Mouse (Mus musculus): ENCODE measurements around the gene Rbl2. TPM values are rescaled to one million over a fixed set of nuclear protein-coding genes. Genes with fewer than 3 reads are reported as not detected.

Gene Rbl2
- 10 to 100 TPM; 38.3 to 45.0 (median 42.1) TPM for total RNA-seq (2022)

DNA sequence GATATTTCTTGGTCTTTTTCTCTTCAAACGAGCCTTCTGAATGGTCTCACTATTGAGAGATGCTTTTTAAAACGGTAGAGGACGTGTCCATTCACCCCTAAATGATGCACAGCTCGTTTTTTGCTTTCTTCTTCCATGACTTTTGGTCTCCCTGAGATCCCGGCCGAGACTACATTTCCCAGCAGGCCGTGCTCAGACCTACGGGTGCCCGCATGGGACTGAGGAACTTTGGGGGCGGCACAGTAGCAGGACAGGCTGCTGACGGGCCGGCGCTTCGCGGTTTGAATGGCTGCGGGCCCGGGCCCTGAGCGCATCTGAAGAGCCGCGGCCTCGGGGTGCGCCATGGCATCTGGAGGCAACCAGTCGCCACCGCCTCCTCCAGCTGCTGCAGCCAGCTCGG is at the start of gene Rbl2:
Gene Rbl2, plus strand, starts transcription at position 224 of the 400 bp plus-strand sequence.
- peak; percentile 95 for DNase-seq (ENCODE audit: low spot score in 2 of 2)

DNA sequence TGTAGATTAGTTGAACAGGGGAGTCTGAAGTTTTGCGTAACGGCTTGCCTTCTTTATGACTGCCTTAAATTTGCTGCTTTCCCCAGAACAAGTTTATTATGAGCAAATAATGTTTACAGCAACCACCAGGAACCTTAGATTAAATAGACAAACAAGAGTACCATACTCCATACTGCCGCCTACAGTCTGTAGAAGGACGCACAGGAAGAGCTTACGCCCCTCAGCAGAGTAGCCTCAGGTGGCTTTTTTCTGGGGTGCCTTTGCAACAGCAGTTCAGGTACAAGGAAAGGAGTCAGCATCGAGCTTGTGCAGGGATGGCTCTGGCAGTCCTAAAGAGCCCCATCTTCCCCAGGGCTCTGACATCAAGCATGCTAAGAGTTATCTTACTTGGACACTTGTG is 35.4 kb upstream of the Rbl2 start:
- no peak for DNase-seq (ENCODE audit: low spot score in 2 of 2)

DNA sequence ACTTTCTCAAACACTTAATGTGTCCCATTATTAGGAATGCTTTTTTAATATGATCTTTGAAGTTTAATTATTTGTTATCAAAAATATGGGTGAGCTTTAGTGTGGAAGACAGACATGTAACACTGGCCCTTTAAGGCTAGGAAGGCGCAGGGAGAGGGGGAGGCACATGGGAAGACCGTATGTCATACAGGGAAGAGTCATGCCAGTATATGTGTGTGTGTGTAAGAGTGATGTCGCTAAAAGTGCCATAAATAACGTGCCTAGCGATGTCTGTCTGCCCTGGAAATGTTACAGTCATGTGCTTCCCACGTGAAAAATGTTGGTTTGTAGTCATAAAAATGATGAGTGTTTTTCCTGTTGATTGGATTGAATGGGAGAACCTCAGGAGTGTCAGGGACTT is 33.0 kb upstream of the Rbl2 start:
- DNase-seq (ENCODE audit: low spot score in 2 of 2), result no peak

DNA sequence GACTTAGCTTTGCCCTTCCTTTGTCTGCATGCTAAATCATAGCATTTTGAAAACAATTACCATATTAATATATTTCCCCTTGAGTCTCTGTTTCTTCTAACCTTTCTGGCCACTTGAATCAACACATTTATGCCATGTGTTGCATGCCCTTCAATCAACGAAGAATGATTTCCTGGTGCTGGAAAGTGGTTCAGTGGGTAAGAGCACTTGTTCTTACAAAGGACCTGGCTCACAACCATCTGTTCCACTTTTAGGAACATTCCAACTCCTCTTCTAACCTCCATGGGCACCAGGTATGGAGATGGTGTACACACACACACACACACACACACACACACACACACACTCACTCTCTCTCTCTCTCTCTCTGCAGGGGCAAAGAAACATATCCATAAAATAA is 31.2 kb upstream of the Rbl2 start:
- DNase-seq (ENCODE audit: low spot score in 2 of 2), result no peak

DNA sequence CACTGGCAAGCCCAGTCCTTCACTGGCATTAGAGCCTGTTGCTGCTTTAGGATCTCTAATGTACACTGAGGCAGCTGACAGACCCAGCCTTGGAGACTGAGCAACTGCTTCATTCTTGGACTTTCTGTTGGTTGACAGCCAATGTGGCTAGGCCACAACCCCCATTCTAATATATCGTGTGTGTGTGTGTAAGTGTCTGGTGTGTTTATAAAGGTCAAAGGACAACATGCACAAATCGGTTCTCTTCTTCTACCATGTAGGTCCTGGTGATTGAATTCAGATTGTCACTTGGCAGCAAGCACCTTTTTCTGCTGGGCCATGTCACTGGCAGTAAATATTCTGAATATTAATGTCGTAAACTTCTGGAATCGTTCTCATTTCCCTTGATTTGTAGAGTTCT is 23.5 kb upstream of the Rbl2 start:
- DNase-seq (ENCODE audit: low spot score in 2 of 2), result no peak

DNA sequence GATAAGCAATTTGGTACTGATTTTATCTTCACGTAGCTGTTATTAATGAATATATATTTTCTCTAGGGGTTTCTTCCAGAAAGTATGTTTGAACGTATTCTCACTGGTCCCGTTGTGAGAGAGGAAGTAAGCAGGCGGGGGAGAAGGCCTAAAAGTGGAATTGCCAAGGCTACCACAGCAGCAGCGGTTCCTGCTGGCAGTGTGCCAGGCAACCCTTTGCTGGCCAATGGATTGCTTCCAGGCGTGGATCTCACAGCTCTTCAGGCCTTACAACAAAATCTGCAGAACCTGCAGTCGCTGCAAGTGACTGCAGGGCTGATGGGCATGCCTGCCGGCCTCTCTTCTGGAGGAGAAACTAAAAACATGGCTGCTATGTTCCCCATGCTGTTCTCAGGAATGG is 18.8 kb upstream of the Rbl2 start:
- DNase-seq (ENCODE audit: low spot score in 2 of 2), result peak; percentile 42 to 63

DNA sequence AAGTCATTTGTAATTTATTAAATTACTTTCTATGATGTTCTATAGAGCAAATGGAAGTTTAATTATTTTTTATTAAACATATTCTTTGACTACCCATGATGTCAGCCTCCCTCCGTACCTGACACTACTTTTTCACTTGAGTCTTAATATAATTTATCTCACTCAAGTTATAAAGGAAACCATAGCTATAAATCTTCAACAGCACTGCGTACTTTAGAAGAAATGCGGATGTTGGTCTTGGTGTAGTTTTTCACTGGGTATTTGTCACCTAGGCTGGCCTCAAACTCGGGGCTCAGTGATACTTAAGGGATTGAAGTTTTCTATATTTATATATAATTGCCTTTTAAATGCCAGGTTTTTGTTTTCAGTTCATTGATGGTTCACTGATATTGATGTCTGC is 15.4 kb upstream of the Rbl2 start:
- DNase-seq (ENCODE audit: low spot score in 2 of 2), result no peak

DNA sequence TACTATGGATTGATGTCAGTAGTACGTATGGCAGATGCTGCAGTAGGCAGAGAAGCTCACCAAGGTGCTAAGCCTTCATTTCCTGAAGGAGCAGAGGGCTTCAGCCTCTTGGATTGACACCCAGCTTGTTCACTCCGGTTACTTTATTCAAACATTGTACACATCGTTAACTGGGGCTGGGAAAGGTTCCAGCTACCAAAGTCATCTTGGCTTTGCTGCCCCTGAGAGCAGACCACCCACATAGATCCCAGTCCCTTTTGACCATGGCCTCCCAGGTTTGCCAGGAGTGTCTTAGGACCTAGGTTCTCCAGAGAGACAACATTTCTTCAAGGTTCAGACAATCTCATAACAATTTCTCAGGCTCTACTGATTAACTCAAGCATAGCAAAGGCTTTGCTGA is 13.0 kb upstream of the Rbl2 start:
- DNase-seq (ENCODE audit: low spot score in 2 of 2), result no peak

DNA sequence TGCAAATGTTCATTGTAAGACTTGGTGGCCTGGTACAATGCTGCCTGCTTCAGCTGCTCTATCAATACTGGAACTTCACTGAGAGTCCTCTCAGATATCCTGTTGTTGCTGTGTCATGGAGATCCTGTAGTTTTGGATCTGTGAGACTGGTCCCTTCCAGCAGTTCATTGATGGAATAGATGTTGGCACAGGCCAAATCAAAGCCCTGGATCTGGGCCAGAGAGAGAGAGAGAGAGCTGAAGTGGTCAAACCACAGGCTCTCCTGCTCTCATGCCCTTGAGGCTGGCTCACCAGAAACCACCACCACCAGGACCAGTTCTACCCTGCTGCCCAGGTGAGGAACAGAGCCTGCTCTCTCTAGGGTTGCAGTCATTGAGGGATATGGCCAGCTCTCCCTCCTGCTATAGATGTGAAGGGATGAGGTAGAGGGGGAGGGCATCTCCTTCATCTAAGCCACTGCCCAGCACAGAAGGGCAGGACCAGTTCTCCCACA is 10.7 kb upstream of the Rbl2 start:
- no peak for DNase-seq (ENCODE audit: low spot score in 2 of 2)

DNA sequence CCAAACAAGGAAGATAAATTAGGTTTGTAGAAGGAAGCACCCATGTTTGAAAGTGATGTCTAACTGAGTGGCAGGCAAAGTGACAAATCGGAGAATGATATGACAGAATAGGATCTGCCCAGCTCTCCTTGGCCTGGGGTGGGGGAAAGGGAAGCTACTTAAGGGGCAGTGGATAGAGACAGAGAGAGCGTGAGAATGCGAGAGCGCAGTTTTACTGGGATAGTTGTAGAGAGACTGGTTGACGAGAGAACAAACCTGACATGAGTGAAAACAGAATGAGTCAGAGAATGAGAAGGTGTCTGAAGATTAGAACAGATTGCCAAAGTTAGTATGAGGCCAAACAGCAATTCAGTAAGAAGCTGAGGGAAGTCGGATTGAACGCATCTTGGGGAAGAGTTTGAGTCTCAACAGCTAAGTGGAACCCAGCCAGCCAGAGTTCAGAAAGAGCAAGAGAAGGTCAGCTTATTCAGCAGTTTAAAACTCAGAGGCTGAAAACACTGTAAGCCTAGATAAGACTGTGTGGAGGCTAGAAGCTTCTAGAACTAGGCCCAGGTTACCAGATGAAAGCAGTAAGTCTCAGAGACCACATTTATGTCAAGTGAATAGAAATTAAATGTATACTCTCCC is 9.9 kb upstream of the Rbl2 start:
- no peak for DNase-seq (ENCODE audit: low spot score in 2 of 2)

DNA sequence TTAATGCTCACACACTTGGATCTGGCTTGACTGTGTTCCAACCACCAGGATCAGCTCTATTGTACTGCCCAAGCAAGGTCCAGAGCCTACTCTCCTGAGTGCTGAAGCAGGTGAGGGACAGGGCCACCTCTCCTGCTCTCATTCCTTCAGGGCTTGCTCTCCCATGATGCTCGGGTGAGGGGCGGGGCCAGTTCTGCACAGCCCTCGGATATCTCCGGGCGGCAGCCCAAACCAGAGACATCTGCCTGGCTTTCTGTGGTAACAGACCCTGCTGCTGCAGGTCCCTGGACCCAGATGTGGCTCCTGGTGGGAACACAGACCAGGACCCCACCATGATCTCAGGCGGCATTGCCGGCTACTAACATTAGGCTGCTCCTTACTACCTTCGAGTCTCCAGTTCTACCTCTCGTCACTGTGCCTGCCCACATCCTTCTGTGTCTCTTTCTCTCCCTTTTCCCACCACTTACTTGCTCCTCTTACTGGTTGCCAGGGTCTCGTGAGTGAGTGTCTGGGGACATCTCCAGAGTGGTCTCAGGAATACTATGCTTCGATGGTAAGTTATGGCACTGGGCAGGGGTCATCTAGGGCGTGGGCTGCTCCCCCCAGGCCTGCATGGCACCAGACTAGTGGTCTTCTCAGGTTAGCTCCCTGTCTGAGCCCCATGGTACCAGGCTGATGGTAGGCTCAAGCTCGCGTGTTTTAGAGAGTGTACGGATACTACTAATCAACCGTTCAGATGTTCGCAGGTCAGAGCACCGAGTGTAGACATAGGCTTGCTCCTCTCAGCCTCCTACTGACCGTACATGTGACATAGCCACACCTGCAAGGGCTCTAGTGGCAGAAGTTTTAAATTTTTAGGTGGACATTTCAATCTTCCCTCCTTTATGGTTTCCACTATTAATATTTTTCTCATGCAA is 9.0 kb upstream of the Rbl2 start:
- no peak for DNase-seq (ENCODE audit: low spot score in 2 of 2)

DNA sequence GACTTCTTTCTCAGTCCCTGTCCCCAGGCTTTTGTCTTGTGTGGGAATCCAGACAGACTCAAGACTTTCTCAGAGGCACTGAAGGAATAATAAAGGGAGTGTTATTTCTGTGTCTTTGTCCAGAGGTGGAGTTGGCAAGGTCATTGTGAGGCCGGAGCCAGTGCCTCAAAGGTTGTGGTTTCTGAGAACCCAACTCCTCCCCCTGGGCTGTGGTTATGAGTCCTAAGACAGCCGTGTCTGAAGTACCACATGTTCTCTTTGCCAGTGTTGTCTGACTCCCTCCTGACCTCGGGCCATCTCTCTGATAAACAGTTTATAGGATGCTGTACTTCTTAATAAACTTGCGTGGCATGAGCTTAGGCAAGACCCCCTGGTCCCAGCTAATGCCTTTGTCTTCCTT is 4.7 kb upstream of the Rbl2 start:
- no peak for DNase-seq (ENCODE audit: low spot score in 2 of 2)

DNA sequence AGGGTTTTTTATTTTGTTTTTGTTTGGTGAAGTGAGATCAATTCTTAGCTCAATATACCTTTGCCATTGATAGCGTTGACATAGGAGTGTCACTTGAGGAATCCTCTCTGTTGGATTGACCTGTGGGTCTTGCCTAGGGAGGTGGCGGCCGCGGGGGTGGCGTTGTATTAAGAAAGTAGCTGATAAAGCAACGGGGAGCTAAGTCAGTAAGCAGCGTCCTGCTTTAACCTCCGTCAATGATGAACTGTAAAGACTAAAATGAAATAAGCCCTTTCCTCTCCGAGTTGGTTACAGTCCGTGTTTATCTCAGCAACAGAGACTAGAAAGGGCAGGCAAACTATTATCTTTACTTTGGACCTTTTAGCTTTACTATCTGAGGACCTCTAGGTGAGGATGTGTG is 450 bp upstream of the Rbl2 start:
- DNase-seq (ENCODE audit: low spot score in 2 of 2), result no peak

DNA sequence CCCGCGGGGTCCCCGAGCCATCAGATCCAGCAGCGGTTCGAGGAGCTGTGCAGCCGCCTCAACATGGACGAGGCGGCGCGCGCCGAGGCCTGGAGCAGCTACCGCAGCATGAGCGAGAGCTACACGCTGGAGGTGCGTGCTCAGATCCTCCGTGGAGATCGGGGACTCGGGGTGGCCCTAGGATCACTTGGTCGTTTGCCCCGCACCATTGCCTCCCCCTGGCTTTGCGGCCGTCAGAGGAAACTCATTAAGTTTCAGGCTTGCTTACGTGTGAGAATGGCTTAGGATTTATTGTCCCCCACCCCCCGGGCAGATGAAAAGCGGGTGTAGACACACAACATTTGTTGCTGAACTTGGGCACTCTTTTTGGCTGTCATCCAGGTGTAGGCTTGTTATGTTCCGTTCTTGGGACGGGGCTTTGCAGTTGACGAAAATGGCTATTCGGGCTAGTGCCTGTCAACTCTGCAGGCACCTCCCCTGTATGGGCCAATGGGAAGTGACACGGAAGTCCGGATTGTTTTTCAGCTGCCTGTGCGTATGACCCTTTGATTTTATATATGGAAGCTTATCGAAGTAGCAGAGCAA is 510 bp downstream of the Rbl2 start:
- peak; percentile 60 to 76 for DNase-seq (ENCODE audit: low spot score in 2 of 2)

DNA sequence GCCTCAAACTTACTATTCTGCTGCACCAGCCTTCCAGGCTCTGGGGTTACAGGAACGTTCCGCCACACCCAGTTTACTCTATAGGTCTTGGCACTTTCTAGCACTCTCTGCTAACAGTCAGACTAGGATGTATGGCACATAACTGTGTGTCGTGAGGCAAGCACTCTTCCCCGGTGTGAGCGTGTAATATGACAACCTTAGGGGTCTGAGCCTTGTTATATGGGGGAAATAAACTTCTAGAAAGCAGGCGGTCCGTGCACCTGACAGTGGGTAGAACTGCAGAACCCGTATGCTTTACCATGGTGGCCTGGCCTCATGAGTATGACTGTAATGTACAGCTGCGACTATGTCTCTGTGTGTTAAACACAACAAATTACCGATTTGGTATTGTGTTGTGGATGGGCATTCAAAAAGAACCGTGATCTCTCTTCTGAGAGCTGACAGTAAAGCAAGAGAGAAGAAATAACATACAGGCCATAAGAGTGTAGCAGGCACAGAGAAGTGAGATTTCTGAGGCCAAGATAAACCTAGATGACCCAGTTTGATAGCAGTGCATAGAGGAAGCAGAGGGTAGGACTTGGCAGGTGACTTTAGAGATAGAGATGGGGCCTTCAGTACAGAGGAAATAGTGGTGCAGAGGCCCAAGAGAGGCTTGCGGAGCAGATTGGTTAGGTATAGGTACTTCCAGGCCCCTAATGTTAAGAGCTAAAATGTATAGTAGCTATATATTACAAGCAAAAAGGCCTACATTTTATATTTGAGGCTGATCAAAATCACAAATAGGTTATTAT is 7.4 kb downstream of the Rbl2 start:
- DNase-seq (ENCODE audit: low spot score in 2 of 2), result no peak

DNA sequence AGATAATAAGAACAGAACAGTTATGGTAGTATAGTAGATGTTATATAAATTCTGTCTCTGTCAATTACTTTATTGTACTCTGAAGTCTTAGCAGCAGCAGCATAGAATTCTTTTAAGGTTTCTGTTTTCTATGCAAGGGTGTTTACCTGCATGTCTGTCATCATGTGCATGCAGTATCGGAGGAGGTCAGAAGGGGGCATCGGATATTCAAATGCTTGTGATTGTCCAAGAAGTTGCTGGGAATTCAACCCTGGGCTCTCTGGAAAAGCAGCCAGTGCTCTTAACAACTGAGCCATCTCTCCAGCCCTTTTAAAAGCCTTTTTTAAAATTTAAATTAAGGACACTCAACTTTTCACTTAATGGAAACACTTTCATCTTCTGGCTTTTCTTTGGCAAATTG is 9.8 kb downstream of the Rbl2 start:
- no peak for DNase-seq (ENCODE audit: low spot score in 2 of 2)

DNA sequence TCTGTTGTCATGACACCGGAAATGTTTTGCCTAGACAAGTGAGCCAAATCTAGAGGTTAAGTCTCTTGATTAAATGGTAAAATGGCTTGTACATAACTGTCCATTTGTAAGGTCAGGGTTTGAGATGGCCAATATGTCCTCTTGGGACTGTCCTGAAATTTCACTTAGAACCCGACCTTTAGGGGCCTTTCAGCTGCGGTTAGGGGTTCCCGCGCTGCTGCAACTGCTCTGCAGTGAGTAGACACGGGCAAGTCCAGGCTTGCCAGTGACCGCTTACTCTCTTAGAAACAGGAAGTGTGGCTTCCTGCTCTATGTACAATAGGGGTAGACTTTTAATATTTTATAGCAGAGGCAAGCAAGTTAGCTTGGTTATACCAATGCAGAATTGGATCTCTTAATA is 12.1 kb downstream of the Rbl2 start:
- no peak for DNase-seq (ENCODE audit: low spot score in 2 of 2)

DNA sequence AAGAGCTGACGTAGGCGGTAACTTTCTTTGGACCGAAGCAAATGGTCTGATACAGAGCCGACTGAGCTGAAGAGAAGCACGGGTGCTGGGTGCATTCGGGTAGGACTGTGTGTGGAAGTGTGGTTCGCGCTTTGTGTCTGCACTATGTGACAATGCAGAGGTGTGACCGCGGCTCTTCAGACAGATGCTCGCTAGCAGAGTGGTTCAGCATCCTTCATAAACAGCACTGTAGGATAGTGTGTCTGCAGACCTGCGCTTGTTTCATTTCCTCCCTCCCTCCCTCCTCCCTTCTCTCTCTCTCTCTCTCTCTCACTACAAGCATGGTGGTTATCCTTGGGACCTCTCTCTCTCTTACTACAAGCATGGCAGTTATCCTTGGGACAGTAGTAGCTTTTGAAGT is 12.6 kb downstream of the Rbl2 start:
- no peak for DNase-seq (ENCODE audit: low spot score in 2 of 2)

DNA sequence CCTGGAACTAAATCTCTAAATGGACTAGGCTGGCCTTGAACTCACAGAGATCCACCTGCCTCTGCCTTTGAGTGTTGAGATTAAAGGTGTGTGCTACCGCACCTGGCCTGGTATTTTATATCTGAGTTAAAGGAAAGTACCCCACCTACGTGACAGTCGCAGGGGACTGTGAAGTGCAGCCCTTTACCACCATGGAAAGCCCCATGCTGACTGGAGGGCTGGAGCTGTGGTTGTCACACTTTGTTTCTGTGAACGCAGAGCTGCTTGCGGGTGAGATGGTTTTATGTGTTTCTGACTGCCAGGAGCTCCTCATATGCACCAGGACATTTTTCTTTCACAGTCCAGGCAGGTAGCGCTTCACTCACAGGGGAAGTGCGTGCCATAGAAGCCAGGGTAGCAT is 18.6 kb downstream of the Rbl2 start:
- DNase-seq (ENCODE audit: low spot score in 2 of 2), result no peak

DNA sequence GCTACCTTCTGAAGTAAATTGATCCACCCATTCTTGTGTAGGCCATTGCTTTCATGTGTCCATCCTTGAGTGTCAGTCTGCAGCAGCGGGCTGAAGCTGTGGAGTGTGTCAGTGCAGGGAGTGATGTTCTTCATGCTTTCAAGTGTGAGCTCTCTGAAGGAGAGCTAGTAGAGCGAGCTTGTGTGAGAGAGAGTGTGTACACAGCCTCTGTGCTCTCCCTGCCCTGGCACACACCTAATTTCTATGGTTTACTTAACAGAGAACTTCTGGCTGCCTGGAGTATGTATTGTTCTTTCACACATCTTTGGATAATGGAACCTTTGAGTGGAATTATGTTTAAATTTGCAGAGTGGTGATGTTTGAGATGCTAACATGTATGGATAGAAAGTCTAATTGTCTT is 19.7 kb downstream of the Rbl2 start:
- no peak for DNase-seq (ENCODE audit: low spot score in 2 of 2)

DNA sequence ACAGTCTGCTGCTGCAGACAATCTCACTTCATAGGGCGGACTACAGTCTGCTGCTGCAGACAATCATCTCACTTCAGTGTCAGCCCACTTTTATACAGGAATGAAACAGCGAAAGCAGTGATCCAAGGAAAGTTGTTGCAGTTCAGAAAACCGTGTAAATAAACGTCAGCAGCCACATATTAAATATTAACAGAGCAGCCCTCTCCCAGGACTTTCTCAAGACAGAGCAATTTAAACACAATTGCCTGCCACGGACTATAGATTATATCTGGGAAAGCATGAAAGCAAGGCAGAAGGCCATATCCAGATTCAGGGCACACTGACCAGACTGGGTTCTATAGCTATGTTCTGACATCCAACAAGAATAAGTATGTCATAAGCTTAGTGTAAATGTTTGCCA is 24.3 kb downstream of the Rbl2 start:
- no peak for DNase-seq (ENCODE audit: low spot score in 2 of 2)

DNA sequence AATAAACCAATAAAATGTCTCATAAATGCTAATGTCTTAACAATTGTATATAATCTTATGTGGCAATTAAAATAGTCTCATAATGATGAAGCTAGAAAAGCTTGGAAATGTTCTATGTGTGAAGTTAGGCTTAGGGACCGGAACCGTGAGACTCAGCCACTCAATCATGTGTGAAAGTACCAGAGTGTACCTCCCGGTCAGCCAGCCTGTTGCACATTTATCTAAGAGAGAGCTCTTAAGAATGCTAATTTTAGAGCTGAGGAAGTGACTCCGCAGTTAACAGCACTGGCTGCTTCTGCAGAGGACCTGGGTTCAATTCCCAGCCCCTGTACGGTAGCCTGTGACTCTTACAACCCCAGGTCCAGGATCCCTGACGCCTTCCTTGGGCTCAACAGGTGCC is 28.2 kb downstream of the Rbl2 start:
- DNase-seq (ENCODE audit: low spot score in 2 of 2), result no peak

Data from layer of hippocampus, adult 8-10 months (tissue).